Mouse (Mus musculus): Measurements from ENCODE around the gene Xpo6. TPM values are rescaled to one million over a fixed set of nuclear protein-coding genes. Genes with fewer than 3 reads are reported as not detected.

Gene Xpo6
- polyA plus RNA-seq, 1 experiment from 2014 or later = 27.7 TPM

DNA sequence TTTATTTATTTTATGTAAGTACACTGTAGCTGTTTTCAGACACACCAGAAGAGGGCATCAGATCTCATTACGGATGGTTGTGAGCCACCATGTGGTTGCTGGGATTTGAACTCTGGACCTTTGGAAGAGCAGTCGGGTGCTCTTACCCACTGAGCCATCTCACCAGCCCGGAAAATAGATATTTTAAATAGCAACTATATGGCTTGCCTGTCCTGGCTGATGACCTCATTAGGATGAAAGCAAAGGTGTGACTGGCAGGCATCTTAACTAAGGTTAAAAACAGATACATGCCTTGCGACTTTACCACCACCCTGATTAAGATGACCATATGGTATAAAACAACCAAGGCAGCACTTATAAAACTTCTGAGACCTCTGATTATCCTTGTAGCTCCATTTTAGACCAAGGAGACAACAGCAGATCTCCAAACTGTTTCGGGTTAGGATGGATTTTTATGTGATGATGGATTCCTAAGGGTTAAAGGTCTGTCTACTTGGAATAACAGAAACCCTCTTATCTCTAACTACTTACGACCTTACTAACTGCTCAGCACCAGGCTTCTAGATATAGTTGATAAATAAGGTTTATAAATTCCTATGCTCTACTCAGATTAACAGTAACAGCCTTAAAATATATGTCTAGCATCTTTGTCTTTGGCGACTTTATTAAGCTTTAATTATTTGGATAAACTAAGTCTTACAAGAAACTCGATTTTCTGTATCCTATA lies 32.2 kb upstream of the Xpo6 start:
- no peak overlapping the region for H3K4me3 ChIP-seq
- no peaks in the 10 kb centered on the region for H3K27me3 ChIP-seq (replicated peaks)
- WGBS = 57% methylated on average over 8 of the region's 8 CpGs
- no peaks in the 10 kb centered on the region for H3K36me3 ChIP-seq
- peaks cover 8% of the 10 kb centered on the region for H3K4me1 ChIP-seq
- no peak overlapping the region for H3K27ac ChIP-seq (replicated peaks)
- ATAC-seq (ENCODE audit: extremely low read depth, insufficient number of reproducible peaks, low FRiP score, low TSS enrichment) = no peak
- no peaks in the 10 kb centered on the region for H3K9me3 ChIP-seq
- no peak overlapping the region for H3K9ac ChIP-seq
- H3K4me2 ChIP-seq = no peak overlapping the region

DNA sequence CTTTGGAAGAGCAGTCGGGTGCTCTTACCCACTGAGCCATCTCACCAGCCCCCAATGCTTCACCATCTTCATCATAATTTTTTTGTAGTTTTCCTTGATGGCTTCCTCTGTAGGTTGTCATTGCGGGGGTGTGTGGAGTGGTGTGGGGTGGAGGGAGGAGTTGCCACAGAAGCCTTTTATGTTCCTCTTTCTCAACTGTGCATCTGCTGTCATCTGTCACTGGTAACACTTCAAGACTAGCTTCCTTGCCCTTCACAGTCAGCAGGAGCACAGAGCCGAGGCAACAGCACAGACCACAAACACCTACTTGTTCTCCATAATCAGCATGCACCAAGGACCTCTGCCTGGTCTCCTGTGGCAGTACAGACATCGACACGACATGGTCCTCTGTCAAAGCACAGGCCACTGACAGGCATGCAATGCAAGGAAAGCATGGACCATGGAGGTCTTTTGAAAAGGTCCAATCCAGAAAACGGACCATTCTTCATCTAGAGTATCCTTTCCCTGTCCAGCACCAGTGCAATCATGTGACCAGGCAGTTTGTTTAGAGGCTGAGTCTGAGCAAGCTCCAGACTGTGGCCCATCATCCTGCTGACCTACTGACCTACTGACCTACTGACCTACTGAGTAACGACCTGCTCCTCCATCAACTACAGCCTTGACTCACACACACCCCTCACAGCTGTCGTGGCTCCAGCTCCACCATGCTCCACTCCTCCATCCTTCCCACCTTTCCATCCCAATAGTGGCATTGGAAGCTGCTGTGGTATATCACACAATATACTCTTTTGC lies 30.3 kb upstream of the Xpo6 start:
- no peak overlapping the region for H3K27ac ChIP-seq (replicated peaks)
- H3K36me3 ChIP-seq = no peaks in the 10 kb centered on the region
- ATAC-seq (ENCODE audit: extremely low read depth, insufficient number of reproducible peaks, low FRiP score, low TSS enrichment) = no peak
- no peak overlapping the region for H3K9ac ChIP-seq
- WGBS = 54% methylated on average over 8 of the region's 8 CpGs
- no peak overlapping the region for H3K4me2 ChIP-seq
- H3K4me3 ChIP-seq = no peak overlapping the region
- H3K9me3 ChIP-seq = no peaks in the 10 kb centered on the region
- H3K27me3 ChIP-seq (replicated peaks) = no peaks in the 10 kb centered on the region
- no peaks in the 10 kb centered on the region for H3K4me1 ChIP-seq

DNA sequence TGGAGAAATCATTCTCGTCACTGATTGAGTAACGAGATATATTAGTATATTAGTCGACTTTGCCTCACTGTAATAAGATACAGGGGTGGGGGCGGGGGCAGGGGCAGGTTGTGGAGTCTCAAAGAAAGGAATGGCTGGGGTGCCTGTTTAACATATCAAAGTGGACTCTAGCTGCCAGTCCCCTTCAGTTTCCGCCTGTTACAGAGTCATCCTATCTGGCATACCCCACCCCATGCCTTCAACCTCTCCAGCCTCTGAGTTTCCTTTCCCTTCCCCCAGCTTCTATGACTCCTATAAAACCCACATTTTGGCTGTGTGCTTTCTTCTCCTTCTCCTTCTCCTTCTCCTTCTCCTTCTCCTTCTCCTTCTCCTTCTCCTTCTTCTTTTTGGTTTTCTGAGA lies 25.8 kb upstream of the Xpo6 start:
- no peak overlapping the region for H3K9ac ChIP-seq
- H3K4me3 ChIP-seq = no peak overlapping the region
- no peak overlapping the region for H3K4me2 ChIP-seq
- WGBS = 28% methylated on average over 5 of the region's 5 CpGs
- H3K36me3 ChIP-seq = no peaks in the 10 kb centered on the region
- H3K4me1 ChIP-seq = no peaks in the 10 kb centered on the region
- ATAC-seq (ENCODE audit: extremely low read depth, insufficient number of reproducible peaks, low FRiP score, low TSS enrichment) = no peak
- no peaks in the 10 kb centered on the region for H3K27me3 ChIP-seq (replicated peaks)
- H3K9me3 ChIP-seq = no peaks in the 10 kb centered on the region
- H3K27ac ChIP-seq (replicated peaks) = no peak overlapping the region

DNA sequence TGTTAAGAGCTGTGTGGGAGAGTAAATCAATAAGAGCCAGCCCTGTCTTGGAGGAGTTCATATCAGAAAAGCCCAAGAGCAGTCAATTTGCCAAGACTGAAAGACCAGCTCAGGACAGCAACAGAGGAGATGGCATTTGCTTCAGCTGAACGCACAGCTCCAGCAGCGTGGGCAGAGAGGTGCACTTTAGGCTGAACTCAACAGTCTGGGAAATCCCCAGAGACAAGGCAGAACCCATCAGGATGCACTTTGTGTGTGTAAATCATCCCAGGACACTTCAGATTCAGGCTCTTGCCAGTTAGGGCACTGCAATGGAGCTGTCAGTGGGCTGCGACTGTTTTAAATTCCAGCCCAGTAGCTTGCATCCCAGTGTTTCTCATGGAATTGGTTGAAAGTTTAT lies 22.5 kb upstream of the Xpo6 start:
- Histone ChIP-seq H3K4me2 (no peak overlapping the region), H3K27me3 (replicated peaks) (no peaks in the 10 kb centered on the region)
- ATAC-seq (ENCODE audit: extremely low read depth, insufficient number of reproducible peaks, low FRiP score, low TSS enrichment) = no peak

DNA sequence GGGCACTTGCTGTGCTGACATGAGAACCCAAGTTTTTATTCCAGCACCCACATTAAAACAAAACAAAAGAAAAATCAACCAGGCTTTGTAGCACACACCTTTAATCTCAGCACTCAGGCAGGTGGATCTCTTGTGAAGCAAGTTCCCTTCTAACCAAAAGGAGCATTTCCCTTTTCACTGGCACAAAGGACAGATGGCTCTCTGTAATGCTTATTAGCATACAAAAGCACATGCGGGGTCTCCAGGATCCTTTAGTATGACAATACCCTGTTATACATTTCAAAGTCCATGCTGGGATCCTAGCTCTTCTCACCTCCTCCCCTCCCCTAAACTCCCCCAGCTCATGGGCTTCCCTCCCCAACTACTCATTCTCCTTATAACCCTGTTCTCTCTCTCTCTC lies 20.3 kb upstream of the Xpo6 start:
- Histone ChIP-seq H3K4me3 (no peak overlapping the region), H3K27me3 (replicated peaks) (no peaks in the 10 kb centered on the region), H3K4me1 (peaks cover 14% of the 10 kb centered on the region), H3K4me2 (no peak overlapping the region), H3K9ac (no peak overlapping the region), H3K36me3 (no peaks in the 10 kb centered on the region), H3K27ac (replicated peaks) (no peak overlapping the region), H3K9me3 (no peaks in the 10 kb centered on the region)
- no peak for ATAC-seq (ENCODE audit: extremely low read depth, insufficient number of reproducible peaks, low FRiP score, low TSS enrichment)
- WGBS = 27% methylated on average over 1 of the region's 1 CpGs

More for the DNA sequence above, 22.5 kb upstream of the Xpo6 start:
- H3K9me3 ChIP-seq = no peaks in the 10 kb centered on the region
- H3K9ac ChIP-seq = no peak overlapping the region
- H3K27ac ChIP-seq (replicated peaks) = no peak overlapping the region
- H3K4me3 ChIP-seq = no peak overlapping the region
- 62% methylated on average over 3 of the region's 3 CpGs for WGBS
- H3K4me1 ChIP-seq = peaks cover 9% of the 10 kb centered on the region
- H3K36me3 ChIP-seq = no peaks in the 10 kb centered on the region

DNA sequence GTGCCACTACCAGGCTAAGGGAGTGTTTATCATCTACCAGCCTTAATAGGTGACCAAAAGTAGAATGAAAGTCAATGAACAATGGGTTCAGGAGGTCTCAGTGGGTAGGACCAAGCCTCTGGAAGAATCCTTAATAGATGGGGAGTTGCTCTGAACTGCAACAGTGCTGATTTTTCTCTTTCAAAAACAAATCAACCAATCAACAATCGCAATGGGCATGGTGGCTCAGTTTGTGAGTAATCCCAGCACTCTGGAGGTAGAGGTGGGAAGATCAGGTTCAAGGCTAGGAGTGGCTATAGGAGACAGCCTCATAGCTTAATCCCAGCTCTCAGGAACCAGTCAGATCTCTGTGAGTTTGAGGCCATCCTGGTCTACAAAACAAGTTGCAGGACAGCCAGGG lies 18.0 kb upstream of the Xpo6 start:
- H3K4me3 ChIP-seq = no peak overlapping the region
- no peak overlapping the region for H3K27ac ChIP-seq (replicated peaks)
- no peak overlapping the region for H3K4me2 ChIP-seq
- 71% methylated on average over 1 of the region's 1 CpGs for WGBS
- H3K9ac ChIP-seq = no peak overlapping the region
- H3K27me3 ChIP-seq (replicated peaks) = no peaks in the 10 kb centered on the region
- no peaks in the 10 kb centered on the region for H3K36me3 ChIP-seq
- peaks cover 14% of the 10 kb centered on the region for H3K4me1 ChIP-seq
- ATAC-seq (ENCODE audit: extremely low read depth, insufficient number of reproducible peaks, low FRiP score, low TSS enrichment) = no peak
- H3K9me3 ChIP-seq = no peaks in the 10 kb centered on the region

DNA sequence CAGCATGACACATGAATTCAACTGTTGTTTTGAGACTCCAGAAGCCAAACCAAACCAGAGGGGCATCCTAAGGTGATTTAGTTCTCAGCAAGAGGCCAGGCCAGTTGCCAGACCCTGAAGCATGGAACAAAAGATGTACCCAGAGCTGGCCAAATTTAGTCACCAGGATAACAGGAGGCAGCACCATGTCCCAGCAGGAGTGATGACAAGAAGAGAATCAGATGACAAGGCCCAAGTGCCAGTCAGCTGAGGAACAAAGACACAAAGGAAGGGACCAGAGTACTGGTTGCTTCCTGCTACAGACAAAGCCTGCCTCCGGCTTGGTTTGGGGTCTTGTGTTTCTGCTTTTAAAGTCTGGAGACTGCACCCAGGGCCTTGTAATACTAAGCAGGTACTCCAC lies 16.6 kb upstream of the Xpo6 start:
- Histone ChIP-seq H3K4me2 (no peak overlapping the region), H3K4me3 (no peak overlapping the region), H3K9me3 (no peaks in the 10 kb centered on the region), H3K9ac (no peak overlapping the region), H3K27me3 (replicated peaks) (no peaks in the 10 kb centered on the region), H3K36me3 (no peaks in the 10 kb centered on the region), H3K4me1 (peaks cover 14% of the 10 kb centered on the region), H3K27ac (replicated peaks) (peak overlapping the region; percentile 62)
- WGBS = 14% methylated on average over 1 of the region's 1 CpGs
- no peak for ATAC-seq (ENCODE audit: extremely low read depth, insufficient number of reproducible peaks, low FRiP score, low TSS enrichment)

DNA sequence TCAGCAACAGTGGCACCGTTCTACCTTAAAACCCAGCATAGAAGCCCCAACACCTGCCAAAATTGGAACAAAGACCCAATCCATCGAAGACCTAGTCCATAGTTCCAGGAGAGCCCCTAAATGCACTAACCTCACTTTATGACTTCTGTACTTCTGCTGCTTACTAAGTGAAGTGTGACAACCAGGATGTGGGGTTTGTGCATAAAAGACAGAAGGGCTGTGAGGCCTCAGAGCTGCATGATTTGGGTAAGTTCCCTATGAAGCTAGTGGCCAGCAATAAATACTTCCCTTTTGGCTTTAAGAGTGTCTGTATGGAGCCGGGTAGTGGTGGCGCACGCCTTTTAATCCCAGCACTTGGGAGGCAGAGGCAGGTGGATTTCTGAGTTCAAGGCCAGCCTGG lies 10.6 kb upstream of the Xpo6 start:
- Histone ChIP-seq H3K4me3 (no peak overlapping the region), H3K4me1 (no peaks in the 10 kb centered on the region), H3K9me3 (no peaks in the 10 kb centered on the region), H3K4me2 (no peak overlapping the region), H3K36me3 (no peaks in the 10 kb centered on the region), H3K9ac (no peak overlapping the region), H3K27ac (replicated peaks) (no peak overlapping the region), H3K27me3 (replicated peaks) (no peaks in the 10 kb centered on the region)
- WGBS = 73% methylated on average over 5 of the region's 5 CpGs
- ATAC-seq (ENCODE audit: extremely low read depth, insufficient number of reproducible peaks, low FRiP score, low TSS enrichment) = no peak

DNA sequence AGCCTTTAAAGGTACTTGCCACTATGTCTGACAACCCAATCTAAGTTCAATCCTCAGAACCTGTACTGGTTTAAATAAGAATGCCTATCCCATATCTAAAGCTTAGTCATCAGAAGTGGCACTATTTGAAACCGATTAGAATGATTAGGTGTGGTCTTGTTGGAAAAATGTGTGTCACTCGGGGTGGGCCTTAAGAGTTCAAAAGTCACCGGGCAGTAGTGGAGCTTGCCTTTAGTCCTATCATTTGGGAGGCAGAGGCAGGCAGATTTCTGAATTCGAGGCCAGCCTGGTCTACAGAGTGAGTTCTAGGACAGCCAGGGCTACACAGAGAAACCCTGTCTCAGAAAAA lies 670 bp upstream of the Xpo6 start:
- H3K36me3 ChIP-seq = no peaks in the 10 kb centered on the region
- H3K9me3 ChIP-seq = no peaks in the 10 kb centered on the region
- H3K4me3 ChIP-seq = peak overlapping the region; percentile 96
- 92% methylated on average over 4 of the region's 4 CpGs for WGBS
- H3K27me3 ChIP-seq (replicated peaks) = no peaks in the 10 kb centered on the region
- H3K9ac ChIP-seq = no peak overlapping the region
- H3K27ac ChIP-seq (replicated peaks) = no peak overlapping the region
- no peak for ATAC-seq (ENCODE audit: extremely low read depth, insufficient number of reproducible peaks, low FRiP score, low TSS enrichment)
- H3K4me2 ChIP-seq = peak overlapping the region; percentile 93
- H3K4me1 ChIP-seq = peaks cover 24% of the 10 kb centered on the region

DNA sequence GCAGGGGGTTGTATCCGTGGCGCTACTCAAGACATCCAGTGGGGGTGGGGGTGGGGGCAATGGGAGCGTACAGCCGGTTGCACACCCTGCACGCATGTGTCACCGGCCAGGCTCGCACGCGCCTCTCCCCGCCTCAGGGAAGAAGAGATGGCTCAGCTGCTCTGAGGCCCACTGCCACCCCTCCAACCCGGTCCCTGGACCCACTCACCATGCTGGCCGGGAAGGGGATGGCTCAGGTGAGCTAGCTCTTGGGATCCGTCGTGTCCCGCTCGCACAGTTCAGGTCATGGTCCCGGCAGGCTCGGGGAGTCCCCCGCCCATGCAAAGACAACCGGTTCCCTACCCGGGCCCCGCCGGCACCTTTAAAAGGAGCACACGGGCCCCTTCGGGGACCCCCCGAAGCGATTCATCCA lies 604 bp downstream of the Xpo6 start:
- no peaks in the 10 kb centered on the region for H3K36me3 ChIP-seq
- no peaks in the 10 kb centered on the region for H3K9me3 ChIP-seq
- peak overlapping the region; percentile 86 for H3K27ac ChIP-seq (replicated peaks)
- peak overlapping the region; percentile 96 for H3K4me3 ChIP-seq
- peaks cover 24% of the 10 kb centered on the region for H3K4me1 ChIP-seq
- peak overlapping the region; percentile 93 for H3K9ac ChIP-seq
- H3K27me3 ChIP-seq (replicated peaks) = no peaks in the 10 kb centered on the region
- H3K4me2 ChIP-seq = peak overlapping the region; percentile 93
- WGBS = 0% methylated on average over 23 of the region's 27 CpGs
- peak; percentile 51; the same call in 1 of the 2 replicates for ATAC-seq (ENCODE audit: extremely low read depth, insufficient number of reproducible peaks, low FRiP score, low TSS enrichment)

DNA sequence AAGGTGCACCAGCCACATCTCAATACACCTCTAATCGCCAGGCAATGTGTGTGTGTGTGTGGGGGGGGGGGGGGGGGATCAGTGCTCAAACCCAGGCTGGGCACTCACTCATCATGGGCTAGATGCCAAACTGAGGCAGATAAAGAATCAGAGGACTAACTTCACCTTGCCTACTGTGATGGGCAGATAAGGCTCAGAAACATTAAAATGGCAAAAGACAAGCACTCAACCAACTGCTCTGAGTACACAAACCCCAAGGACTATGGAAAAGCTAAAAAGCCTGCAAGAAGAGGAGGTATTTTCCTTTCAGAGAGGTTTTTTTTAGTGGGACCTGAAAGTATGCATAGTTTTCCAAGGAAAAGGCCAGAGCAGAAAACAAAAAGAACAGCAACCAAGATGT lies 1.4 kb downstream of the Xpo6 start:
- peak overlapping the region; percentile 96 for H3K4me3 ChIP-seq
- peak overlapping the region; percentile 86; the same call in 1 of the 2 replicates for H3K27ac ChIP-seq (replicated peaks)
- no peak for ATAC-seq (ENCODE audit: extremely low read depth, insufficient number of reproducible peaks, low FRiP score, low TSS enrichment)
- peak overlapping the region; percentile 93 for H3K4me2 ChIP-seq
- no peaks in the 10 kb centered on the region for H3K27me3 ChIP-seq (replicated peaks)
- no peaks in the 10 kb centered on the region for H3K9me3 ChIP-seq
- peaks cover 24% of the 10 kb centered on the region for H3K4me1 ChIP-seq
- no peaks in the 10 kb centered on the region for H3K36me3 ChIP-seq
- WGBS = 60% methylated on average over 1 of the region's 1 CpGs
- peak overlapping the region; percentile 93 for H3K9ac ChIP-seq

DNA sequence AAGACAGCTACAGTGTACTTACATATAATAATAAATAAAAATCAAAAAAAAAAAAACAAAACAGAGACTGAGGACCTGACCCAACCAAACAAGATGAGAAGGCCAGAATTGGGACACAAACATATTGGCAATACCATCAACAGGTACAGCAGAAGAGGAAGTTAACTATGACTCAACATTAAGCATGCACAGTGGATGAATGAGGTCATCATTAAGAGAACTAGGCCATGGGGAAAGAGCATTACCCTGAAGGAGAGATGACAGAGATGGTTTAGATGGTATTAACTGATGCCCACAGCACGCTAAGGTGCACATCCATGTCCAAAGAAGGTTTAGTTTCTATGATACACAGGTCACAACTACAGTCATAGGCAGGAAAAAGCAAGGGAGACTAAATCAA lies 6.1 kb downstream of the Xpo6 start:
- no peak overlapping the region for H3K9ac ChIP-seq
- H3K27ac ChIP-seq (replicated peaks) = no peak overlapping the region
- WGBS = 88% methylated on average over 1 of the region's 1 CpGs
- H3K9me3 ChIP-seq = no peaks in the 10 kb centered on the region
- no peak overlapping the region for H3K4me3 ChIP-seq
- no peak for ATAC-seq (ENCODE audit: extremely low read depth, insufficient number of reproducible peaks, low FRiP score, low TSS enrichment)
- H3K4me2 ChIP-seq = no peak overlapping the region
- peaks cover 7% of the 10 kb centered on the region for H3K36me3 ChIP-seq
- H3K27me3 ChIP-seq (replicated peaks) = no peaks in the 10 kb centered on the region
- peaks cover 41% of the 10 kb centered on the region for H3K4me1 ChIP-seq
